Mouse (Mus musculus): ENCODE results near the gene Nek3. TPM values are rescaled to one million over a fixed set of nuclear protein-coding genes. Genes with fewer than 3 reads are reported as not detected.

The Nek3 gene
- total RNA-seq, 4 experiments from 2014 or later, result 2.1 to 3.1 (median 2.6) TPM

DNA sequence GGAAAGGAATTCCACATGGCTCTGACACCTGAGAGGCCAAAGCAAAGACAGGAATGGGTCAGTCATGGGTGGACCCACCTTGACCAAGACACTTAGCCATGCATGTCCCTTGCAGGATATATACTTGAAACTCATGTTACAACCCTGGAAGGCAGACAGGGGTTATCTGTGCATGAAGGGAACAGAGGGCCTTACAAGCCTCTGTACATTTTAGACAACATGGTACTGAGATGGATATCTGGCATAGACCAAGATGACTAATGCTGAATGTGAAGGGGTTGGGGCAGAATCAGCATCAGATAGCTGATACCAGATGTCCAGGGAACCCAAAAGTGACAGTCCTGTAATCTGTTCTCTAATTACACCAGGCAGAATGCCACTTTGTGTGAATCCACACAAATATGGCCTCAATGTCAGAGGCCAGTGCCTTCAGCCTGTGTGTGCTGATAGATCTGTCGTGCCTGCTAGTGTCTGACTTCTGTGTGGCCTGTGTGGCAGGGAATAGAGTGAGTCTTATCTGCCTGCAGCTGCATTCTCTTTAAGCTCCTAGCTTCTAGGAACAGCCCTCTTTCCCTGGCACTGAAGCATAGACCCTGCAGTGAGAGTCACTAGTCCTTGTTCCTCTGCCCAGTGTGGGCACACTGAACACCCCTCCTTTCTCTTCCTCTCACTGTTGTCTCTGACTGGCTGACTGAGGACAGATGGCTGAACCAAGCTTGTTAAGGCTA lies 22.3 kb downstream of the Nek3 start:
- no peak for DNase-seq (ENCODE audit: low spot score in 2 of 2)

DNA sequence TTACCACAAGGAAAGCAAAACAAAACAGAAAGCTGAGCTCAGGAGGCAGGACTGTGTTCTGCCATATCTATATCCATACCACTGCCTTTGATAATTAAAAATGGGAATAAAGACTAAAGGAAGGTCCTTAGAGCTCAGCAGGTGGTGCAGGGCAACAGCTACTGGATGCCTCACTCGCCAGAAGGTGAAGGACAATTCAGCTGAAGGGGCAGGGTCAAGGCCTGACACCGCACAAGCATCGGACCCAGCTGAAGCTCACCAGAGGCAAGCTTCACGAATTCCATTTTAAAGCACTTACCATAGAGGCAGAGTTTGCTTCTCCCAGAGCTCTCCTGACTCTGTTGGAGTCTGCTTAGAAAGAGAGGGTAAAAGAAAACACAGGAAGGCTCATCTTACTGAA lies 23.6 kb downstream of the Nek3 start:
- DNase-seq (ENCODE audit: low spot score in 2 of 2), result no peak

DNA sequence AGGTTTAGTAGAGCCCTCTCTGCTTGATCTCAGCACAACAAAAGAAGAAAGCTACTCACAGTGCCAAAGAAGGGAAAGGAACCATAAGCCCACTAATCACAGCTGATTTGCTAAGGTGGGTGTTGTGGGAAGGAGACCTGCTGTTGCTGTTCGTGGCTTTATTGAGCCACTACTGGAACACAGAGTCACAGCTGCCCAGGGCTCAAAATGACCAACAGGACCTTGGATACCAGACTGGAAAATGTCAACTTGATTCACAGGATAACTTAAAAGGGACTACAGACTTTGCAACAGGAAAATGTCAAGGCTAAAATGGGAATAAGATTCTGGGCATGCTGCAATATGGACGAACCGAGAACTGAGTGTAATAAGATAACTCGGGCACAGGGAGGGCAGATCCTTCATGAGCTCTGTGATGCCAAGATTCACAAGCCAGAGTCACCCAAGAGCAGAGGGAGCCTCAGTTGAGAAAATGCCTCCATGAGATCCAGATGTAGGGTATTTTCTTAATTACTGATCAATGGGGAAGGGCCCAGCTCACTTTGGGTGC lies 24.3 kb downstream of the Nek3 start:
- peak in 1 of 2 experiments; percentile 8 for DNase-seq (ENCODE audit: low spot score in 2 of 2)

DNA sequence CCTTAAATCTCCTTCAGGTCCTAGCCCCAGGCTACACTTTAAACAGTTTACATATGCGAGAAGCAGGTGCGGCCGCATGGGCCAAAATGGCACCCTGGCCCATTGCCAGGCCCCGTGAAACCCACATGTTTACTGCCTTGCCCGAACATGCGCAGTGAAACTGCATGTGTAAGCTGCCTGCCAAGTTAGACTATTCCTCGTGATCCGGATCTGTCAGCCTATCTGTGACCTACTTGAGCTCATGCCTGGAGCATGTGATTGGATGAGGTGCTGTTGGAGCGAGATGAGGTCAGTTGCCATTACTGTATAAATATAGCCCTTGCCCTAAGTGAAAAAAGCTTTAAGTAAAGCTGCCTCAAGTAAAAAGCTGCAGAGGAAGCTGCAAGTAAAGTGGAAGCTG lies 29.8 kb downstream of the Nek3 start:
- DNase-seq (ENCODE audit: low spot score in 2 of 2), result peak; percentile 51 to 75

DNA sequence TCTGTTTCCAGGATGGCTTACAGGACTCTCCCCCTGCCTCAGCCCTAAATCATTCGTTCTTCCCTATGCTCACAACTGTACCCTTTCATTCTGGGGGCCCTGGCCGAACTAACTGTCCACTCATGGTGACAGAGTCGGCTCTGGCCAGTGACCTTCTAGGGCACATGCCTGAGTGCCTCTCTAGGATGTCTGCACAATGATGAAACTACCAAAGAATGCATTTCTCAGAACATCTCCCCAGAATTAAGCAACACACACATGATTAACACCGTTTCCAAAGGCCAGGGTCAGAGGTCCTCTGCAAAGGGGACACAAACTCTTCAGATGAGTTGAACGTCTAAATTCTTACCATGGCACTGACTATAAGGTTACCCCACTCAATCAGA lies 31.5 kb downstream of the Nek3 start:
- no peak for DNase-seq (ENCODE audit: low spot score in 2 of 2)

DNA sequence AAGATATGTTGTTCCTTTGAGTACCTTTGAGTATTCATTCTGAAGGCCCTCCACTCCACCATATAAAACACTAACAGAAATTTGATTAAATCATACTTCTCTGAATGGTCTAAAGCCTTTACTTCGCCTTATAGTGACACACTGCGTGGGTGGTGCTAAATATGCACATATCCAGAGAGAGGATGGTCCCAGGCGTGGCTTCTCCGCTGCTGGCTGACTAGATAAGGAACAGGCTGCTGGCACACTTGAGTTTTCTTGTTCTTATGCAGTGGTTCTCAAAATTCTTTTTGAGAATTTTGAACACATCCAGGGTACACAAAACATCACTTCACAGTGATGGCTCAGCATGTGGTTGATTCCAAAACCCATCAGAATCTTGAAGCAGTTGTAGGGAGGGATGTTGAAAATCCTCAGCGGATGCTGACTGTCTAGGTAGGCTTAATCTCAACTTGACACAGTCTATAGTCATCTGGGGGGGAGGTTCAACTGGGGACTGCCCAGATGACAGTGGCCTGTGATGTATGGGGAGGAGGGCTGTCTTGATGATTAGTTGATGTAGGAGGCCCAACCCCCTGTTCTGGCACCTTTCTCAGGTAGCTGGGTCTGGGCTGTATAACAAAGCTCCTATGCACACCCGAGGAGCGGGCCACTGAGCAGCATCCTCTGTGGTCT lies 32.0 kb downstream of the Nek3 start:
- no peak for DNase-seq (ENCODE audit: low spot score in 2 of 2)

DNA sequence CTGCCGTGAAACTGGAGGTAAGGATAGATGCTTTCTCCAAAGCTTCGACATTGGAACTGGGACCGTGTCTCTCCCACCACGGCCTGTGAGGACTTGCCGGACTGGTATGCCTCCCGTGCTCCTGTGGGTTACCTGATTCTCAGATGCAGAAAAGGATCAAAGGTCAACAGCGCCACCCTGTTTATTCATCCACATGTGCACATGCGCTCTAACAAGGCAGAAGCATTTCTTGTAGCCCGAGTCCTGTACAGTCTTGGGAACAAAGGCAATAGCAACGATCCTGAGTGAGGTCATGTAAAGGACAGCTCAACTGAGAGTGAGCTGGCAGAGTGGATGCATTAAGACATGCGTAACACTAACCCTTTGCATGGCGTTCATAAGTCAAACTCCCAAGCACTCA lies 34.2 kb downstream of the Nek3 start:
- no peak for DNase-seq (ENCODE audit: low spot score in 2 of 2)

DNA sequence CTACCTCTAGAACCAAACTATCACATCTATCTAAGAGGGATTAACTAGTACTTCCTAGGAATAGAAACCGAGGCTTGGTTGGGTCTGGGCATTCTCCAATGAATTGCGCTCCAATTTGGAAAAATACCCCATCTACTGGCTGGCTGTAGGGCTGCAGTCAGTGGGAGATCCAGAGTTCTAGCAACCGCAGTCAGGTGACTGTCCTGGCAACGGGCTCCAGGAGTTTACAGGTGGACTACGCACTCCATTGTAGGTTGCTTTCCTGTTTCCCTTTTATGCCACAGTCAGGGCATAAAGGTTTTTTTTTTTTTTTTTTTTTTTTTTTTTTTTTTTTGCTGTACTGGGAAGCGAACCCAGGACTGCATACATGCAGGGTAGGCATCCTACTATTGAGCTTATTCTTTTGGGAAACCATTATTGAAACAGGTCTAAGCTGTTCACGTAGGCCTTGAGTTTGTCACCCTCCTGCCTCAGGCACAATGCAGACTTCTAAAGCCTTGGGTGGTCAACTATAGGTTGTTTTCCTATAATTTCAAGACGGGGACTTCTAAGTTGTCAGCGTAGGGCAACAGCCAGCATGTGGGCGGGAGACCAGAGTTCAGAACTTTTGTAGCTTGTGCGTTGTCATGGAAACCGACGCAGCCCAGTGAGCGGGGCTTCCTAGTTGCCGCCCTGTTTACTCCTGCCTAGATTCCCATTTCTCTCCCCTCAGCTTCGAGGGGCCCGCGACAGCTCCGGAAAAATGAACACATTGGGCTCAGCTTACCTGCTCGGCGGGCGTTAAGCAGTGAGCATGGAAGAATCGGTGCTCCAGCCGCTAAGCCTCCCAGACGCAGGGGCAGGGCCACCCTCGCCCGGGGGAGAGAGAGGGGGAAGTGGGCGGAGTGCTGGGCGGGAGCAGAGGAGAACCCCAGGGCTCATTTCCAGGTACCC lies 41.7 kb downstream of the Nek3 start, which contains the start of gene Nek5:
Gene Nek5, minus strand, starts transcription at position 834 of the 933 bp plus-strand sequence.
- no peak for DNase-seq (ENCODE audit: low spot score in 2 of 2)

DNA sequence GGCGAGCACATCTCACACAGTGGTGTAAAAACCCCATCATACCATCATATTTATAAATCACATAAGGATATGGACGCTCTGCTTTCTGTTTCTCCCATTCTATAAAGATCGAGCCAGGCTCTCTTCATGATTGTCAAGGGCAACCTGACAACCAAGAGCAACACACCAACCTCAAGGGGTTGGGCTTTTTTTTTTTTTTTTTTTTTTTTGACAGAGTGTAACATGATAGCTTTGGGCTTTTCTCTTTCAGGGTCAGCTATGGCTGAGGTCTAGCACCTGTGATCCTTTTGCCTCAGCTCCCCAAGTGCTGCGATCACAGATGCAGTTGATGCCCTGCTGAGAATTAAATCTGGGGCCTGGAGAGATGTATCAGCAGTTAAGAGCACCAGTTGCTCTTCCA lies 59.2 kb downstream of the Nek3 start:
- DNase-seq (ENCODE audit: low spot score in 2 of 2), result no peak

DNA sequence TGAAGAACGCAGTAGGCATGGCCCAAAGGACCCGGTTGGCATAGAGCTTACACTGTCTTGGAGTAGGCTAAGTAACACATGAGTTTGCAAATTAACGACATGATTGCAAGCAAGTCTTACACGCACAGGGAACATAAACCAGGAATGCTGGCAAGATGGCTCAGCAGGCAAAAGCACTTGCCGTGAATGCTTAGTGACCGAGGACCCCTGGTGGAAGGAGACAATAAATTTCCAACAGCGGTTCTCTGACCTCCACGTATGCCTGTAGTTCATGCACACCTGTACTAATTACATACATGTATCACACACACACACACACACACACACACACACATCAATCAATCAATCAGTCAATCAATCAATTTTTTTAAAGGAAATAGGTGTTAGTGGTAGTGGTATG lies 74.7 kb downstream of the Nek3 start:
- DNase-seq (ENCODE audit: low spot score in 2 of 2), result no peak

DNA sequence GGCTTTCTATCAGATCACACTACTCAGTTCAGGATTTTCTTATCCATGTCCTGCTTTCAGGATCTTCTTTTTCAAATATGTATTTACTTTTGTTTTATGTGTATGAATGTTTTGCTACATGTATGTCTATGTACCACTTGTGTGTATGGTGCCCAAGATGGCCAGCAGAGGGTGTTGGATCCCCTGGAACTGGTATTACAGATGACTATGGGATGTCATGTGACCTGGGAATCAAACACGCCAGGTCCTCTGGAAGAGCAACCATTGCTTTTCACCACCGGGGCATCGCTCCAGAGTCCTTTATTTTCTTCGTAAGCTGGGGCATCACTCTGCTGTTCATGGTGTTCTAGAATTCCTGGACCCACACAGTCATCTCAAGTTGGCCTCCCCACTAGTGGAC lies 77.0 kb downstream of the Nek3 start:
- DNase-seq (ENCODE audit: low spot score in 2 of 2), result no peak

DNA sequence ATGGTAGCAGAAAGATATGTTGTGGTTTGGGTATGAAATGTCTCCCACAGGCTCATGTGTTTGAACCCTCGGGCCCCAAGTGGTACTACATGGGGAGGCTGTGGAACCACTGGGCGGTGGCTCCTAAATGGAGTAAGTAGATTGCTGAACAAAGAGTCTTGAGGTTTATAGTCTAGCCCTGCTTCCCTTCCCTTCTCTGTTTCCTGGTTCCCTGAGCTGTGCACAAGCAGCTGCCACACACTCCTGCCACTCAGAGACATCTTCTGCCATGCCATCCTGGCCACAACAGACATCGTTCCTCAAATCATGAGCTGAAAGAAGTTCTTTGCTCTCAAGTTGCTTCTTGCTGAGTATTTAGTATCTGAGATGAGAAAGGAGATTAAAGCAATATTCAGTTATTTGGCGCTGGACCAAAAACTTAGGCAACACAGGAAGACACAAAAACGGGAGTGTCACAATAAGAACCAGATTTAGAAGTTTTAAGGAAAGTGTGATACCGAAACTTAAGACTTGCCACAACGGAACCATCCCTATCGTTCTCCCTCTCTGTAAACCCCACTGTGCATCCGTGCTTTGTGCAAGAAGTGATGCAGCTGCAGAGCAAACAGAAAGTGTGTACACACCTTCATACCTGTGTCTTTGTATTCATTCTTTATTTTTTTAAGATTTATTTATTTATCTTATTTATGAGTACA lies 86.8 kb downstream of the Nek3 start:
- DNase-seq (ENCODE audit: low spot score in 2 of 2), result no peak

Other genes starting within 250 kb of the Nek3 start
- not detected for gene Defb15, start 233.7 kb downstream of the Nek3 start, total RNA-seq (2022)
- not detected for gene Defb35, start 228.1 kb downstream of the Nek3 start, total RNA-seq (2022)
- not detected for gene Defb13, start 219.7 kb downstream of the Nek3 start, total RNA-seq (2022)
- gene Fam90a1a, start 207.7 kb downstream of the Nek3 start, total RNA-seq (2022), result not detected
- gene Ccdc70, start 196.7 kb downstream of the Nek3 start, total RNA-seq (2022), result not detected
- under 1 TPM in 1 of 4 experiments, not detected in 3; 0.05 TPM for gene Atp7b, start 106.1 kb downstream of the Nek3 start, total RNA-seq (2022)
- 1 to 10 TPM; 6.9 to 9.2 (median 7.9) TPM for gene Alg11, start 105.7 kb downstream of the Nek3 start, total RNA-seq (2022)
- gene Nek5, start 41.4 kb downstream of the Nek3 start, total RNA-seq (2022), result under 1 TPM; 0.65 to 0.86 (median 0.70) TPM
- under 1 TPM in 1 of 4 experiments, not detected in 3; 0.29 TPM for gene Ckap2, start 19.4 kb upstream of the Nek3 start, total RNA-seq (2022)
- 10 to 100 TPM; 28.2 to 32.1 (median 29.8) TPM for gene Vps36, start 26.4 kb upstream of the Nek3 start, total RNA-seq (2022)
- gene Thsd1, start 60.9 kb upstream of the Nek3 start, total RNA-seq (2022), result 1 to 10 TPM in 3 of 4 experiments, under 1 TPM in 1; 0.70 to 1.4 (median 1.2) TPM
- gene Tpte, start 117.0 kb upstream of the Nek3 start, total RNA-seq (2022), result not detected
- 10 to 100 TPM in 2 of 4 experiments, 1 to 10 TPM in 2; 9.1 to 12.7 (median 10.1) TPM for gene Slc25a15, start 232.2 kb upstream of the Nek3 start, total RNA-seq (2022)
- 10 to 100 TPM; 27.3 to 31.2 (median 29.6) TPM for gene Mrps31, start 244.9 kb upstream of the Nek3 start, total RNA-seq (2022)

Data from gastrocnemius, adult 8-10 months (tissue).